Mouse (Mus musculus) intestine, embryonic 15.5 days (tissue): ENCODE data around the gene Dazl. TPM values are rescaled to one million over a fixed set of nuclear protein-coding genes. Genes with fewer than 3 reads are reported as not detected.

Experiments
- ATAC-seq: fragments of 200-750 bp; cut with Nextera tagmentation; 2 replicates; pipeline ENCODE4 v1.8.0; 2017; ENCODE audit warnings: moderate TSS enrichment, moderate library complexity
- H3K27ac ChIP-seq: fragments of 300-500 bp; sonication (generic); 2 replicates; pipeline ENCODE4 v1.5.1; 2015; ENCODE audit warnings: mild to moderate bottlenecking, inconsistent platforms
- H3K27me3 ChIP-seq: fragments of 300-500 bp; sonication (generic); replicated peaks from 2 replicates; pipeline ENCODE4 v1.6.1; 2015; ENCODE audit warnings: inconsistent platforms
- H3K36me3 ChIP-seq: fragments of 300-500 bp; sonication (generic); 2 replicates; pipeline ENCODE4 v1.6.1; 2015; ENCODE audit warnings: inconsistent platforms
- H3K4me1 ChIP-seq: fragments of 300-500 bp; sonication (generic); replicated peaks from 2 replicates; pipeline ENCODE4 v1.6.1; 2015; ENCODE audit warnings: inconsistent platforms
- H3K4me2 ChIP-seq: fragments of 300-500 bp; sonication (generic); replicated peaks from 2 replicates; pipeline ENCODE4 v1.6.1; 2015; ENCODE audit warnings: mild to moderate bottlenecking, inconsistent platforms
- H3K4me3 ChIP-seq: fragments of 300-500 bp; sonication (generic); replicated peaks from 2 replicates; pipeline ENCODE4 v1.5.1; 2015; ENCODE audit warnings: inconsistent platforms
- H3K9ac ChIP-seq: fragments of 300-500 bp; sonication (generic); 2 replicates; pipeline ENCODE4 v1.6.1; 2015; ENCODE audit warnings: inconsistent platforms
- H3K9me3 ChIP-seq: fragments of 300-500 bp; sonication (generic); 2 replicates; pipeline ENCODE4 v1.6.1; 2016; ENCODE audit warnings: inconsistent platforms
- WGBS: fragments of 180-500 bp; shearing (Covaris S2); methylation state at CpG from one replicate; pipeline ENCODE4 v1.1.7; 2015; 5-methylcytosine and 5-hydroxymethylcytosine counted together
- polyA plus RNA-seq: library from polyadenylated mRNA; unstranded; fragments of >200 nt; fragmentation: Nextera tagmentation; extraction: Ambion mirVana; gene quantifications from 2 replicates; pipeline ENCODE4 v1.2.1, GENCODE M21; 2015

Gene Dazl
- polyA plus RNA-seq, 1 experiment from 2014 or later: 0.26 TPM

DNA sequence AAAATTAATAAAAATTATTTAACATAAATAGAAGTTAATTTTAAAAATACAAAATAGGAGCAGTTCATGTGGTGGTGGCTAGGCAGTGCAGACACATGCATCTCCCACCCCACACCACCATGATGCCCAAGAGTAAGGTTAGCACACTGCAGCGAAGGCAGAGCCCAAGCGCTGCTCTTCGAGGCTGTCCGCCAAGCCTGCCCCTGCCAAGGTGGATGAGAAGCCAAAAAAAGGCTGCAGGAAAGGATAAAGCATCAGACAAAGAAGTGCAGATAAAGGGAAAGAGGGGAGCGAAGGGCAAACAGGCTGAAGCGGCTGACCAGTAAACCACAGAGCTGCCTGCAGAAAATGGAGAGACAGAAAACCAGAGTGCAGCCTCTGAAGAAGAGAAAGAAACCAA is 32.6 kb downstream of the Dazl start:
- no peak overlapping the region for H3K4me2 ChIP-seq
- no peak overlapping the region for H3K9ac ChIP-seq
- 92% methylated on average over 6 of the region's 6 CpGs for WGBS
- H3K27ac ChIP-seq: no peak overlapping the region
- no peak for ATAC-seq
- no peaks in the 10 kb centered on the region for H3K36me3 ChIP-seq
- no peaks in the 10 kb centered on the region for H3K27me3 ChIP-seq
- no peaks in the 10 kb centered on the region for H3K9me3 ChIP-seq
- H3K4me1 ChIP-seq: no peaks in the 10 kb centered on the region
- H3K4me3 ChIP-seq: no peak overlapping the region

DNA sequence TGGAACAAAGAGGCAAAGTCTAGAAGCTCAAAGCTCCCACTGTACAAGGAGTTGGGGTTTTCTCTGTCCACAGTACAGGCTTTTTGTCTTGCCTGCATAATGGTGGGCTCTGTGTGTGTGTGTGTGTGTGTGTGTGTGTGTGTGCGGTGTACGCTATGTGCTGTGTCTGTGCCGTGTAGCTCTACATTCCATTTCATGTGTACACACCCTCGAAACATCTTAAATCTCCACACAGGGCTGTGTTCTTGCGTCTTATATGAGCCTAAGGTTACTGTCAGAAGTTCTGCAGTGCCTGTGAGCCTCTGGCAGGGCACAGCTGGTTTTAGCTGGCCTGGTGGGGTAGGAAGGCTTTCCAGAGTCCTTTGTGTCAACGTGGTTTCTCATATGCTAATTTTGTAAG is 46.8 kb downstream of the Dazl start:
- ATAC-seq: no peak
- H3K27ac ChIP-seq: no peak overlapping the region

DNA sequence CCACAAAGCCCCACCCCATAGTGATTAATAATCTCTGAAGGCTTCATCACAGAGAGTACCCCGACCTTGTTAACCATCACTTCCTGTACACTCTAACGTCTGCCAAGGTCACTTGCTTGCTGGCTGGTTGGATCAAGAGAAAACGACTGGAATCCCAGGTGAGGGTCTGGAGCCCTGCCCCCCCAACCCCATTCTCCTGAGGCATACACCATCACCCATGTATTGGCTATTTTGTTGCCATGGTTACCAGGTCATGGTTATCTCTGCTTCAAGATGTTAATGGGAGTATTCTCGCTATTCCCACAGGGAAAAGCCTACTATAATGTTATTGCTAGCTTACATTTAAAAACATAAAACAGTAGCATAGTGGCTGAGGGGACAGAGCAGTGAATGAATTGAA is 48.8 kb downstream of the Dazl start:
- Histone ChIP-seq H3K9ac (no peak overlapping the region), H3K9me3 (no peaks in the 10 kb centered on the region), H3K4me3 (no peak overlapping the region), H3K27ac (no peak overlapping the region), H3K4me2 (no peak overlapping the region), H3K27me3 (no peaks in the 10 kb centered on the region), H3K4me1 (no peaks in the 10 kb centered on the region), H3K36me3 (no peaks in the 10 kb centered on the region)
- no peak for ATAC-seq
- 45% methylated on average over 4 of the region's 4 CpGs for WGBS

More for the DNA sequence above, 46.8 kb downstream of the Dazl start:
- Histone ChIP-seq H3K36me3 (no peaks in the 10 kb centered on the region), H3K27me3 (no peaks in the 10 kb centered on the region), H3K4me2 (no peak overlapping the region), H3K4me1 (no peaks in the 10 kb centered on the region), H3K9me3 (no peaks in the 10 kb centered on the region), H3K4me3 (no peak overlapping the region), H3K9ac (no peak overlapping the region)
- 75% methylated on average over 6 of the region's 6 CpGs for WGBS

GRCm38 (mm10) chr17:50243326-50243725 is 50.1 kb downstream of the Dazl start:
- Histone ChIP-seq H3K4me3 (no peak overlapping the region), H3K4me1 (no peaks in the 10 kb centered on the region), H3K9me3 (no peaks in the 10 kb centered on the region), H3K27me3 (no peaks in the 10 kb centered on the region), H3K27ac (no peak overlapping the region), H3K4me2 (no peak overlapping the region), H3K9ac (no peak overlapping the region), H3K36me3 (no peaks in the 10 kb centered on the region)
- 84% methylated on average over 11 of the region's 11 CpGs for WGBS
- ATAC-seq: no peak

GRCm38 (mm10) chr17:50237818-50238610 is 55.4 kb downstream of the Dazl start:
- Histone ChIP-seq H3K27me3 (no peaks in the 10 kb centered on the region), H3K4me1 (no peaks in the 10 kb centered on the region), H3K4me3 (no peak overlapping the region), H3K36me3 (no peaks in the 10 kb centered on the region), H3K9ac (no peak overlapping the region), H3K9me3 (no peaks in the 10 kb centered on the region), H3K4me2 (no peak overlapping the region), H3K27ac (no peak overlapping the region)
- 56% methylated on average over 11 of the region's 11 CpGs for WGBS
- no peak for ATAC-seq

DNA sequence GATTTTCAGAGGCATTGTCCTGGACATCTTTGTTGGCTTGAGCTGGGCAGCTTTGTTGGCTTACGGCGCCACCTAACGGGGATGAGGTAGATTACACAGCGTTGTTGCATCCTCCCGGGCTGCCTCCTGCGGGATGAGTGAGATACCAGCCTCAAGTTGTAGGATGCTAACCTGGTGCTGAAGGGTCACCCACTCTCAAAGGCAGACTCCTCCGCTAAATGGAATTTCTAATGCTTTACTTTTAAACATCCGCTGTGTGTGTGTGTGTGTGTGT is 56.1 kb downstream of the Dazl start:
- Histone ChIP-seq H3K36me3 (no peaks in the 10 kb centered on the region), H3K9me3 (no peaks in the 10 kb centered on the region), H3K4me1 (no peaks in the 10 kb centered on the region), H3K4me2 (no peak overlapping the region), H3K27ac (no peak overlapping the region), H3K27me3 (no peaks in the 10 kb centered on the region), H3K4me3 (no peak overlapping the region), H3K9ac (no peak overlapping the region)
- peak; percentile 71; the same call in 1 of the 2 replicates for ATAC-seq
- WGBS: 5% methylated on average over 8 of the region's 8 CpGs

DNA sequence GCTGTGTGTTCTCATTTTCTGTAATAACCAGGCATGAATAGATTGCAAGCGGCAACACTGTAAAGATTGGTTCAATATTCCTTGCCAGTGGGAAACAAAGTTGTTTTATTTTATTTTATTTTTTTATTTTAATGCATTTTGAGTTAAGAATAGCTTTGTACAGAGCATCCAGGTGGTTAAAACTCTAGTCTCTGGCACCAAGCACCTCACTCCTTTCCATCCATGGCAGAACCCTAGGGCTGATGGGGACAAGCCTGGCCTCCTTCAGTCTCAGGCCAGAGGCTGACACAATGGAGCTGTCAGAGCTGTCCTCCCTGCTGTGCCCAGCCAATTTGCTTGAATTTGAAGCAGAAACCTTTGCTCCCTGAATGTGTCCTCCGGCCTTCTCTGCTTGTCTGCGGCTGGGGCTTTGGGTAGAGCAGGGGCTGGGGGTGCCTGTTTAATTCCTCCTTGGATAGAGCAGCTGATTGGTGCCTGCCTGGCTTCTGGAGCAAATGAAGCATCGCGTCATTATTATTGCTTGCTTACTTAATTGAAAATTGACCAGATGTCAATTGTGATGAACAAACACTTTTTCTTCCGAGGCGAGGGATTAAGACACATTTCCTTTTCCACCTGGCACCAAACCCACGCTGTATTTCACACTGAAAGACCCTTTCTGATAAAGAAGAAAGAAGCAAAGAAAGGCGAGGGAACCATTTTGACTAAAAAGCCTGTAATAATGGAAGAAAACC is 56.6 kb downstream of the Dazl start:
- Histone ChIP-seq H3K36me3 (no peaks in the 10 kb centered on the region), H3K4me3 (no peak overlapping the region), H3K27me3 (no peaks in the 10 kb centered on the region), H3K9me3 (no peaks in the 10 kb centered on the region), H3K9ac (no peak overlapping the region), H3K4me2 (no peak overlapping the region), H3K27ac (no peak overlapping the region), H3K4me1 (no peaks in the 10 kb centered on the region)
- WGBS: 54% methylated on average over 9 of the region's 9 CpGs
- no peak for ATAC-seq

DNA sequence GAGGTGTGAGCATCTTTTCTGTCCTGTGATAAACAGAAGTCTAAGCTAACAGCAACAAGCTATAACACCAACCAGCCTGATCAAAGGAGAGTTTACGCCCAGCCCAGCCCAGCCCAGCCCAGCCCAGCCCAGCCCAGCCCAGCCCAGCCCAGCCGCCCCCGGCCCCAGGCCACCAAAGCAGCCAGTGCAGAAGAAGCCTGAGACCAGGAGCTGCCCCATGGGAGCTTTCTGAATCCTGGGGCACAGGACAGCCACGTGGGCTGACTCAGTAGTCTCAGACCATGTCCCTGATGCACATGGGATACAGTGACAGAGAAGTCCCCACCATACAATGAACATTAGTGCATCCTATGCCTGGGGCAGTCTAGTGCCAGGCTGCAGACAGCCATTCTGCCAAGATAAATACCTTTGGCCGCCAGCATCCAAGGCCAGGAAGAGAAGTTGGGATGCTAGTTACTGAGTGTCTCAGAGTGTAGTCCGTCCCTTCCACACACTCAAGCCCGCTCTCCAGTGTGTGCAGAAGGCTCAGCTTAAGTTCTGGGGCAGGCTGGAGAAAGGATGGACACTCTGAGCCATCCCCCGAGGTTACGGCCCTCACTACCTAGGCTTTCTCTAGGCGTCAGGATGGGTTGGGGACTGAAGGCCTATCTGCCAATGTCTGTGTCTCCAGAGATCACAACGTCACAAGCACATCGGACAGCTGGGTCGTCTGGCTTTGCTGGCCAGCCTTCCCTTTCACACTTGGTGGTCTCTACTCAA is 57.3 kb downstream of the Dazl start:
- Histone ChIP-seq H3K27me3 (no peaks in the 10 kb centered on the region), H3K27ac (no peak overlapping the region), H3K9ac (no peak overlapping the region), H3K4me2 (no peak overlapping the region), H3K4me1 (no peaks in the 10 kb centered on the region), H3K4me3 (no peak overlapping the region), H3K9me3 (no peaks in the 10 kb centered on the region), H3K36me3 (no peaks in the 10 kb centered on the region)
- no peak for ATAC-seq
- WGBS: 70% methylated on average over 13 of the region's 13 CpGs

GRCm38 (mm10) chr17:50233956-50234355 is 59.5 kb downstream of the Dazl start:
- no peaks in the 10 kb centered on the region for H3K9me3 ChIP-seq
- WGBS: 90% methylated on average over 5 of the region's 5 CpGs
- H3K4me1 ChIP-seq: 0 out of 2 replicates have a peak, but pooled peaks cover 2% of the 10 kb centered on the region

GRCm38 (mm10) chr17:50232821-50233220 is 60.6 kb downstream of the Dazl start:
- no peak for ATAC-seq
- Histone ChIP-seq H3K9ac (no peak overlapping the region), H3K9me3 (no peaks in the 10 kb centered on the region), H3K4me2 (no peak overlapping the region), H3K4me1 (0 out of 2 replicates have a peak, but pooled peaks cover 2% of the 10 kb centered on the region), H3K4me3 (no peak overlapping the region), H3K27ac (no peak overlapping the region), H3K36me3 (no peaks in the 10 kb centered on the region), H3K27me3 (no peaks in the 10 kb centered on the region)
- 90% methylated on average over 11 of the region's 11 CpGs for WGBS

More at GRCm38 (mm10) chr17:50233956-50234355, 59.5 kb downstream of the Dazl start:
- Histone ChIP-seq H3K27me3 (no peaks in the 10 kb centered on the region), H3K27ac (no peak overlapping the region), H3K36me3 (no peaks in the 10 kb centered on the region), H3K4me2 (no peak overlapping the region), H3K4me3 (no peak overlapping the region), H3K9ac (no peak overlapping the region)
- ATAC-seq: no peak

DNA sequence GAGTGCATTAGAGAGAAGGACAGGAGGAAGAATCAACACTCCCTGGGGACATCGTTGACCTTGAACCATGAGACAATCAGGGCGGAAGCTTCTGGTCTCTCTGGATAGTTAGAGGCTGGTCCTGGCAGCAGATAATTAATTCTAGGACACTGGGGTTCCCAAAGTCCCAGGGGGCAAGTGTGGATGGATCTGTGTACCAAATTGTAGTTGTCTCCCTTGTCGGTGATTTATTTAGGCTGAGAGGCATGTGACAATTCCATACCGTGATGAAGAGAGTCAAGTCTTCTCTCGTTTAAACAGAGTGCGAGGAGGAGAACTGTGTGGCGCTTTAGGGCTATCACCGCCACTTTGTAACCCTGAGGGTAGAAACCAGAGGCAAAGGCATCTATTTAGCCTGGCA is 62.2 kb downstream of the Dazl start:
- Histone ChIP-seq H3K4me1 (0 out of 2 replicates have a peak, but pooled peaks cover 2% of the 10 kb centered on the region), H3K9ac (no peak overlapping the region), H3K36me3 (no peaks in the 10 kb centered on the region), H3K27me3 (no peaks in the 10 kb centered on the region), H3K9me3 (no peaks in the 10 kb centered on the region), H3K27ac (no peak overlapping the region), H3K4me3 (no peak overlapping the region), H3K4me2 (no peak overlapping the region)
- 86% methylated on average over 8 of the region's 8 CpGs for WGBS
- no peak for ATAC-seq

DNA sequence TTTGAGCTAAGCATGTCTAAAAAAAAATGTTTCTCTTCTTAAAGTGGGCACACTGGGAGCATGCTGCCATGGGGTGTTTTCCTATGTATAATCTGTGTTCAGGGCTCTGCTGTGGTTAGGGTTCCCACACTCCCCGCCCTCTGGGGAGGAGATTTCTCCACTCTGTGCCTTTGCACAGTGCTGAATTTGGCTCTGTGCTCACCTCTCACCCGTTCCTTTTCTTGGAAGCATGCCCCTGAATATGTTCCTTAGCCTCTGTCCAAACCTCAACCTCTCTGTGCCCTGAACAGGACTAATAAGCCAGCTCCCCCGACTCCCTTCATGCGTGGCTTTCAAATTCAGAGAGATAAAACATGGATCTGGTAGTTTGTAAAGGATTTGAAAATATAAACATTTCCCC is 63.9 kb downstream of the Dazl start:
- Histone ChIP-seq H3K9me3 (no peaks in the 10 kb centered on the region), H3K27me3 (no peaks in the 10 kb centered on the region), H3K36me3 (no peaks in the 10 kb centered on the region), H3K4me3 (no peak overlapping the region), H3K27ac (no peak overlapping the region), H3K4me2 (no peak overlapping the region), H3K4me1 (0 out of 2 replicates have a peak, but pooled peaks cover 2% of the 10 kb centered on the region), H3K9ac (no peak overlapping the region)
- 47% methylated on average over 4 of the region's 4 CpGs for WGBS
- ATAC-seq: peak; percentile 20; the same call in 1 of the 2 replicates
